Mouse (Mus musculus) brain, embryonic 14.5 days (tissue): ENCODE measurements around the gene Ins2.

Experiments used
- CTCF ChIP-seq: fragments of 200-500 bp; IDR thresholded peaks from 2 replicates; pipeline ENCODE4 v1.5.1; 2012; ENCODE audit warnings: inconsistent platforms, mild to moderate bottlenecking, moderate library complexity, borderline replicate concordance; ENCODE audit not compliant: insufficient read depth, insufficient read length; ENCODE audit errors: extremely low read depth
- POLR2A ChIP-seq: fragments of 200-500 bp; IDR thresholded peaks from 2 replicates; pipeline ENCODE4 v1.6.1; 2012; ENCODE audit warnings: mild to moderate bottlenecking, inconsistent platforms, borderline replicate concordance; ENCODE audit not compliant: poor library complexity, insufficient read depth, insufficient read length, severe bottlenecking; ENCODE audit errors: extremely low read depth

GRCm38 (mm10) chr7:142630691-142631090, 112.5 kb downstream of the Ins2 start:
- TF ChIP-seq POLR2A, result no peak
- no peak for TF ChIP-seq CTCF
